Mouse (Mus musculus) heart, postnatal 0 days (tissue): Measurements from ENCODE around the gene Dio1.

Source experiments
- CTCF ChIP-seq: IDR thresholded peaks from 2 replicates; pipeline ENCODE4 v1.5.1; 2016; ENCODE audit warnings: antibody characterized with exemption, control low read depth, low read depth
- EP300 ChIP-seq: IDR thresholded peaks from 2 replicates; pipeline ENCODE4 v1.6.1; 2016; ENCODE audit warnings: antibody characterized with exemption, low read depth

DNA sequence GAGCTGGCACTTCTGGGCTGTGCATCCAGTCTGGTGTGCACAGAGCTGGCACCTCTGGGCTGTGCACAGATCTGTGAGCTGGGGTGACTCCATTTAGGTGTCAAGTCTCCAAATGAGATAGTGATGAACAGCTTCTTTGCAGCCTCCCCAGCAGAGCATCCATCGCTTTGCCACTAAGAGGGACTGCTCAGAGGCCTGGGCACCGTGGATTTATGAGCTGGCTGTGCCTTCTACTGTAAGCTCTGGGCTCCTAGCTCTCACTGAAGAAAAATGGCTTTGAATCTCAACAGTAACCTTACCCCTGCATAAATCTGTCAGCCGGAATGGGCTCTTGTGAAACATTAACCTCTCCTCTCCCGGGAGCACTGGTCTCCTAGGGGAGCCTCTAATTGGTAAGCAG lies 47.6 kb upstream of the Dio1 start:
- TF ChIP-seq CTCF (no peak), EP300 (no peak)
